Mouse (Mus musculus) natural killer cell, adult 2 months (primary cell): ENCODE data around the gene Atraid.

Source experiments
- DNase-seq, 2 experiments: peaks; one replicate each; pipeline ENCODE4 v3.0.0; 2022; ENCODE audit warnings: low spot score in 2 of 2

Atraid gene

GRCm38 (mm10) chr5:31054261-31055215 lies 6.4 kb downstream of the Atraid start, which contains the start of gene Cad:
TSS of gene Cad (plus strand) at chr5:31054780.
- DNase-seq: peak; percentile 85 to 89

- peak; percentile 15 to 38 for DNase-seq
These were observed 7.4 kb downstream of the Atraid start for GRCm38 (mm10) chr5:31055216-31056140.

- no peak for DNase-seq
These were observed 21.7 kb downstream of the Atraid start for GRCm38 (mm10) chr5:31069810-31070209.

GRCm38 (mm10) chr5:31071059-31071458 lies 22.9 kb downstream of the Atraid start:
- no peak for DNase-seq

- no peak for DNase-seq
These were observed 23.7 kb downstream of the Atraid start for GRCm38 (mm10) chr5:31071821-31072220.

GRCm38 (mm10) chr5:31073176-31073575 lies 25.1 kb downstream of the Atraid start:
- no peak for DNase-seq

- DNase-seq: no peak
These were observed 28.2 kb downstream of the Atraid start for GRCm38 (mm10) chr5:31076346-31076745.

- DNase-seq: no peak
These were observed 32.1 kb downstream of the Atraid start for GRCm38 (mm10) chr5:31080059-31080794.

- no peak for DNase-seq
These were observed 32.7 kb downstream of the Atraid start for GRCm38 (mm10) chr5:31080795-31081164.

- peak; percentile 28 to 50 for DNase-seq
These were observed 33.3 kb downstream of the Atraid start for GRCm38 (mm10) chr5:31081386-31081785.

- peak; percentile 54 to 73 for DNase-seq
These were observed 34.2 kb downstream of the Atraid start for GRCm38 (mm10) chr5:31082355-31082754.

- peak in 1 of 2 experiments; percentile 17 for DNase-seq
These were observed 35.0 kb downstream of the Atraid start for GRCm38 (mm10) chr5:31082935-31083625.

- peak in 1 of 2 experiments; percentile 25 for DNase-seq
These were observed 35.8 kb downstream of the Atraid start for GRCm38 (mm10) chr5:31083949-31084348.

GRCm38 (mm10) chr5:31086606-31087005 lies 38.5 kb downstream of the Atraid start:
- DNase-seq: no peak

GRCm38 (mm10) chr5:31087131-31087530 lies 39.0 kb downstream of the Atraid start:
- DNase-seq: no peak

- DNase-seq: no peak
These were observed 44.3 kb downstream of the Atraid start for GRCm38 (mm10) chr5:31092231-31092975.

GRCm38 (mm10) chr5:31093151-31094041 lies 45.3 kb downstream of the Atraid start:
- DNase-seq: peak in 1 of 2 experiments; percentile 26

GRCm38 (mm10) chr5:31094100-31094798 lies 46.1 kb downstream of the Atraid start:
- no peak for DNase-seq
